Mouse (Mus musculus) kidney, adult 2 months (tissue): ENCODE results near the gene Ttc25.

Experiments
- CTCF ChIP-seq: fragments of 200-500 bp; conservative IDR thresholded peaks from 2 replicates; pipeline ENCODE4 v1.5.1; 2011; ENCODE audit warnings: low read depth, mild to moderate bottlenecking, control low read depth, low read length, moderate library complexity, mixed read lengths; ENCODE audit not compliant: insufficient read depth, insufficient read length
- POLR2A ChIP-seq: fragments of 200-500 bp; IDR thresholded peaks from one replicate; pipeline ENCODE4 v1.6.1; 2011; ENCODE audit warnings: low read depth, low read length, control low read depth

DNA sequence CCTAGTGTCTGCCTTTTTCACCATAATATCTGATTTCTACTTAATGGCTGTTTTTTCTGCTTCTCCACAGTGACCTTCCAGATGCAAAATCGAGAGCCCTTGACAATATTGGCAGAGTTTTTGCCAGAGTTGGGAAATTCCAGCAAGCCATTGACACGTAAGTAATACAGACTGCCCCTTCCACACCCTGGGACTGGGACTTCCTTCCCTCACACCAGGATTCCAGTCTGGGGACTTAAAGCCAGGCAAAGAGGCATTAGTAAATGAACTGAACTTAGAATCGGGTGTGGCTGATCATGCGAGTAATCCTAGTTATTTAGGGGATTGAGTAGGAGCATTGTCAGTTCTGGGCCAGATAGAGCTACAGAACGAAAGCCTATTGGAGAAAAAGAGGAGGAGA lies 16.3 kb downstream of the Ttc25 start:
- TF ChIP-seq CTCF (no peak), POLR2A (no peak)
